Mouse (Mus musculus) CH12.LX (cell line): ENCODE results near the gene Inpp5a. TPM values are rescaled to one million over a fixed set of nuclear protein-coding genes. Genes with fewer than 3 reads are reported as not detected.

Experiments used
- DNase-seq: peaks from one replicate; pipeline ENCODE4 v3.0.0-alpha.2; 2013; ENCODE audit errors: extremely low read depth
- H3K27ac ChIP-seq: 2 replicates; pipeline ENCODE4 v1.5.1; 2012; ENCODE audit warnings: low read depth, mild to moderate bottlenecking, control low read depth, moderate library complexity; ENCODE audit not compliant: insufficient read depth
- H3K27me3 ChIP-seq: replicated peaks from 2 replicates; pipeline ENCODE3; 2012; ENCODE audit warnings: inconsistent platforms
- H3K36me3 ChIP-seq, 2 experiments: replicated peaks in 1 of 2; 2 replicates each; pipeline versions ENCODE3 to v1.6.1; 2012; ENCODE audit warnings: inconsistent platforms in 1 of 2, low read length in 1 of 2, mild to moderate bottlenecking in 1 of 2, mixed read lengths in 1 of 2, moderate library complexity in 1 of 2; ENCODE audit not compliant: control insufficient read depth in 1 of 2, insufficient read depth in 1 of 2
- H3K4me1 ChIP-seq, 2 experiments: 2 replicates each; pipeline ENCODE4 v1.6.1; 2012; ENCODE audit warnings: inconsistent platforms in 1 of 2, moderate library complexity in 1 of 2; ENCODE audit not compliant: insufficient read depth in 2 of 2, control insufficient read depth in 1 of 2
- H3K4me2 ChIP-seq: 2 replicates; pipeline ENCODE4 v1.6.1; 2012; ENCODE audit warnings: low read depth, mild to moderate bottlenecking, control low read depth; ENCODE audit not compliant: poor library complexity, insufficient read depth, severe bottlenecking
- H3K4me3 ChIP-seq, 3 experiments: fragments of 150-350 bp in 1 of 3; sonication (generic) in 1 of 3; replicated peaks in 1 of 3; 2 replicates each; pipeline versions ENCODE3 to v1.5.1; 2011 to 2012; ENCODE audit warnings: low read depth in 2 of 3, low read length in 2 of 3, mild to moderate bottlenecking in 2 of 3, moderate library complexity in 2 of 3, control low read depth in 1 of 3, improper control_type of control experiment in 1 of 3, inconsistent platforms in 1 of 3, mixed read lengths in 1 of 3; ENCODE audit not compliant: poor library complexity in 1 of 3
- H3K79me2 ChIP-seq: replicated peaks from 2 replicates; pipeline ENCODE4 v1.6.1; 2012; ENCODE audit warnings: mild to moderate bottlenecking, moderate library complexity; ENCODE audit not compliant: control insufficient read depth, poor library complexity, insufficient read depth, severe bottlenecking; ENCODE audit errors: extremely low read depth
- H3K9ac ChIP-seq: 2 replicates; pipeline ENCODE4 v1.6.1; 2012; ENCODE audit warnings: low read depth, mild to moderate bottlenecking, control low read depth, moderate library complexity; ENCODE audit not compliant: insufficient read depth
- H3K9me3 ChIP-seq: replicated peaks from 2 replicates; pipeline ENCODE3; 2012; ENCODE audit warnings: low read length, inconsistent platforms, mixed read lengths
- CHD1 ChIP-seq: IDR thresholded peaks from 2 replicates; pipeline ENCODE4 v1.6.1; 2012; ENCODE audit warnings: low read depth, low read length, improper control_type of control experiment, inconsistent platforms
- CTCF ChIP-seq, 2 experiments: IDR thresholded peaks in 1 of 2; conservative IDR thresholded peaks in 1 of 2; 2 replicates each; pipeline ENCODE4 v1.5.1; 2011 to 2012; ENCODE audit warnings: low read depth in 2 of 2, low read length in 2 of 2, improper control_type of control experiment in 1 of 2, inconsistent platforms in 1 of 2, mild to moderate bottlenecking in 1 of 2, moderate library complexity in 1 of 2
- E2F4 ChIP-seq: IDR thresholded peaks from 2 replicates; pipeline ENCODE4 v1.6.1; 2011; ENCODE audit warnings: low read depth, low read length, improper control_type of control experiment; ENCODE audit not compliant: insufficient replicate concordance
- ELF1 ChIP-seq: IDR thresholded peaks from 2 replicates; pipeline ENCODE4 v1.6.1; 2014; ENCODE audit warnings: low read depth, mild to moderate bottlenecking, inconsistent platforms, low read length, improper control_type of control experiment
- ETS1 ChIP-seq: conservative IDR thresholded peaks from 2 replicates; pipeline ENCODE4 v1.6.1; 2012; ENCODE audit warnings: low read depth, mild to moderate bottlenecking, inconsistent platforms, low read length, improper control_type of control experiment, moderate library complexity
- HCFC1 ChIP-seq: IDR thresholded peaks from 2 replicates; pipeline ENCODE4 v1.6.1; 2012; ENCODE audit warnings: low read depth, mild to moderate bottlenecking, inconsistent platforms, low read length, improper control_type of control experiment
- IRF4 ChIP-seq: IDR thresholded peaks from 2 replicates; pipeline ENCODE4 v1.6.1; 2014; ENCODE audit warnings: low read depth, mild to moderate bottlenecking, inconsistent platforms, low read length, improper control_type of control experiment
- JUN ChIP-seq: IDR thresholded peaks from 2 replicates; pipeline ENCODE4 v1.6.1; 2011; ENCODE audit warnings: low read depth, mild to moderate bottlenecking, low read length, improper control_type of control experiment, moderate library complexity; ENCODE audit not compliant: insufficient read depth
- JUND ChIP-seq: conservative IDR thresholded peaks from 2 replicates; pipeline ENCODE4 v1.6.1; 2011; ENCODE audit warnings: low read depth, low read length, improper control_type of control experiment
- KAT2A ChIP-seq: IDR thresholded peaks from 2 replicates; pipeline ENCODE4 v1.6.1; 2012; ENCODE audit warnings: low read length, improper control_type of control experiment, inconsistent platforms; ENCODE audit not compliant: insufficient replicate concordance
- MAFK ChIP-seq: IDR thresholded peaks from 2 replicates; pipeline ENCODE4 v1.6.1; 2011; ENCODE audit warnings: low read length, improper control_type of control experiment; ENCODE audit not compliant: insufficient replicate concordance
- MXI1 ChIP-seq: IDR thresholded peaks from 2 replicates; pipeline ENCODE4 v1.6.1; 2011; ENCODE audit warnings: mild to moderate bottlenecking, low read depth, low read length, improper control_type of control experiment
- MYC ChIP-seq: IDR thresholded peaks from 2 replicates; pipeline ENCODE4 v1.6.1; 2011; ENCODE audit warnings: low read depth, mild to moderate bottlenecking, improper control_type of control experiment, low read length
- NELFE ChIP-seq: IDR thresholded peaks from 2 replicates; pipeline ENCODE4 v1.6.1; 2011; ENCODE audit warnings: low read depth, low read length, improper control_type of control experiment
- PAX5 ChIP-seq: IDR thresholded peaks from 2 replicates; pipeline ENCODE4 v1.6.1; 2012; ENCODE audit warnings: low read length, inconsistent platforms, mixed read lengths
- POLR2AphosphoS2 ChIP-seq: IDR thresholded peaks from 2 replicates; pipeline ENCODE4 v1.6.1; 2011; ENCODE audit warnings: low read depth, low read length, improper control_type of control experiment
- RAD21 ChIP-seq: IDR thresholded peaks from 2 replicates; pipeline ENCODE4 v1.6.1; 2011; ENCODE audit warnings: low read depth, mild to moderate bottlenecking, low read length, improper control_type of control experiment, moderate library complexity
- TBP ChIP-seq: conservative IDR thresholded peaks from 2 replicates; pipeline ENCODE4 v1.6.1; 2011; ENCODE audit warnings: low read depth, low read length, improper control_type of control experiment
- TCF12 ChIP-seq: IDR thresholded peaks from 2 replicates; pipeline ENCODE4 v1.6.1; 2014; ENCODE audit warnings: low read depth, mild to moderate bottlenecking, inconsistent platforms, low read length, improper control_type of control experiment
- UBTF ChIP-seq: IDR thresholded peaks from 2 replicates; pipeline ENCODE4 v1.6.1; 2012; ENCODE audit warnings: low read depth, mild to moderate bottlenecking, inconsistent platforms, low read length, improper control_type of control experiment, moderate library complexity
- USF1 ChIP-seq: IDR thresholded peaks from 2 replicates; pipeline ENCODE4 v1.6.1; 2014; ENCODE audit warnings: low read depth, mild to moderate bottlenecking, inconsistent platforms, low read length, improper control_type of control experiment
- ZMIZ1 ChIP-seq: IDR thresholded peaks from 2 replicates; pipeline ENCODE4 v1.6.1; 2012; ENCODE audit warnings: low read depth, mild to moderate bottlenecking, inconsistent platforms, low read length, improper control_type of control experiment
- ZNF384 ChIP-seq: IDR thresholded peaks from 2 replicates; pipeline ENCODE4 v1.6.1; 2012; ENCODE audit warnings: low read depth, low read length, improper control_type of control experiment, inconsistent platforms
- dilution Hi-C: fragments of 300-500 bp; cut with MboI; formaldehyde crosslinking; loops from 2 replicates; pipeline ENCODE4 v1.14.3; 2020; ENCODE audit warnings: low sequenced_read_pairs; ENCODE audit not compliant: extremely low pct_unique_long_range_greater_than_20kb, extremely low pct_ligation_motif_present
- in situ Hi-C: fragments of 300-500 bp; cut with MboI; formaldehyde crosslinking; loops from 3 replicates; pipeline ENCODE4 v1.14.3; 2019; ENCODE audit warnings: low sequenced_read_pairs, low pct_ligation_motif_present, low pct_unique_long_range_greater_than_20kb, mixed read lengths
- polyA plus RNA-seq: library from polyadenylated mRNA; unstranded; fragments of >175 nt; gene quantifications from 2 replicates; pipeline ENCODE4 v1.2.1, GENCODE M21; 2012; ENCODE audit warnings: low read depth; ENCODE audit not compliant: insufficient read length
- total RNA-seq, 2 experiments: library from RNA; depleted of rRNA; stranded (reverse); fragments of 300-350 nt in 1 of 2; fragments of >200 nt in 1 of 2; gene quantifications; 2 replicates each; pipeline ENCODE4 v1.2.3; 2012 to 2014

Inpp5a gene
- total and polyA plus RNA-seq, 3 experiments: 1.7 to 5.4 (median 3.0) TPM

- Histone ChIP-seq H3K9ac (no peak overlapping the region), H3K36me3 (no peaks in the 10 kb centered on the region), H3K27ac (no peak overlapping the region), H3K4me2 (no peak overlapping the region), H3K27me3 (no peaks in the 10 kb centered on the region), H3K9me3 (no peaks in the 10 kb centered on the region), H3K4me1 (peaks cover 0 to 3% of the 10 kb centered on the region in 2 experiments; a peak in 1 of 4 replicates), H3K4me3 (no peak overlapping the region), H3K79me2 (no peaks in the 10 kb centered on the region)
- no peak for DNase-seq
- dilution Hi-C loops (no loop called here), in situ Hi-C loops (no loop called here)
- TF ChIP-seq TCF12 (no peak), E2F4 (no peak), NELFE (no peak), CTCF (conservative IDR thresholded peaks at IDR 0.05 in 1 of 2, IDR thresholded peaks at IDR 0.05 in 1 of 2; ENCODE audit: low read depth in 2 of 2, low read length in 2 of 2) (no peak), RAD21 (no peak), PAX5 (no peak), KAT2A (no peak), MXI1 (no peak), MAFK (no peak), JUND (no peak), MYC (no peak), USF1 (no peak), HCFC1 (no peak), IRF4 (no peak), ETS1 (no peak), JUN (no peak), POLR2AphosphoS2 (no peak), CHD1 (no peak)
These were observed 49.7 kb downstream of the Inpp5a start for GRCm38 (mm10) chr7:139438601-139438945.

DNA sequence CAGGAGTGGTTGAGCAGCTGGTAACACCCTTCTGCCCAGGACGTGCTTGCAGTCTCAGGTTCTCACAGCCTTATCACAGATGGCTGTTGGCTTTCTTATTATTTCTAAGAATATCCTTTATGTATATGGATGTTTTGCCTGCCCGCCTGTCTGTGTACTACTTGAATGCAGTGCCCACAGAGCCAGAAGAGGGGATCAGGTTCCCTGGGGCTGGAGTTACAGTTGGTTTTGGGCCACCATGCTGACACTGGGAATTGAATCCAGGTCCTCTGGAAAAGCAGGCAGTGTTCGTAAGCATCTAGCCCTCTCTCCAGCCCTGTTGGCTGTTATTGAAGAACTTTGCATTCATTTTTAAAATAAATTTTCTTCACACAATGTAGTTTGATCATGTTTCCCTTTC is 50.1 kb downstream of the Inpp5a start:
- H3K27ac ChIP-seq: no peak overlapping the region
- H3K9ac ChIP-seq: no peak overlapping the region
- H3K36me3 ChIP-seq: no peaks in the 10 kb centered on the region
- in situ Hi-C loops (no loop called here), dilution Hi-C loops (no loop called here)
- no peak overlapping the region for H3K4me2 ChIP-seq
- no peaks in the 10 kb centered on the region for H3K79me2 ChIP-seq
- DNase-seq: no peak
- no peaks in the 10 kb centered on the region for H3K27me3 ChIP-seq
- no peaks in the 10 kb centered on the region for H3K9me3 ChIP-seq
- no peak overlapping the region for H3K4me3 ChIP-seq
- H3K4me1 ChIP-seq: peaks cover 0 to 3% of the 10 kb centered on the region in 2 experiments; a peak in 1 of 4 replicates
- no peak for TF ChIP-seq JUND
- TF ChIP-seq UBTF: no peak
- TF ChIP-seq NELFE: no peak
- no peak for TF ChIP-seq IRF4
- no peak for TF ChIP-seq ELF1
- no peak for TF ChIP-seq ZNF384
- TF ChIP-seq USF1: no peak
- no peak for TF ChIP-seq ZMIZ1
- TF ChIP-seq TBP: no peak
- no peak for TF ChIP-seq POLR2AphosphoS2
